Mouse (Mus musculus): ENCODE measurements at regions not wholly inside any gene's neighbourhood (a gene's known extent, or its start where the extent isn't known, plus 50 kb on each side); places are given as distances from the start of the nearest gene placed in this dataset.
"Not testable (repeated sequence)": the region's sequence is repeated elsewhere in the genome, so short reads cannot be mapped to it uniquely, and the experiment has no call there.

- DNase-seq (ENCODE audit: low spot score): no peak
These were observed 197.8 kb upstream of the P2ry1 start for GRCm38 (mm10) chr3:60804711-60805293.

GRCm38 (mm10) chr3:60811924-60812323 lies 190.7 kb upstream of the P2ry1 start:
- DNase-seq (ENCODE audit: low spot score): no peak

GRCm38 (mm10) chr3:60813485-60813884 lies 189.1 kb upstream of the P2ry1 start:
- no peak for DNase-seq (ENCODE audit: low spot score)

GRCm38 (mm10) chr3:60819684-60820281 lies 182.8 kb upstream of the P2ry1 start:
- no peak for DNase-seq (ENCODE audit: low spot score)

GRCm38 (mm10) chr3:60821463-60821862 lies 181.1 kb upstream of the P2ry1 start:
- no peak for DNase-seq (ENCODE audit: low spot score)

GRCm38 (mm10) chr3:60826759-60827158 lies 175.8 kb upstream of the P2ry1 start:
- DNase-seq (ENCODE audit: low spot score): no peak

- no peak for DNase-seq (ENCODE audit: low spot score)
These were observed 170.2 kb upstream of the P2ry1 start for GRCm38 (mm10) chr3:60832385-60832784.

- no peak for DNase-seq (ENCODE audit: low spot score)
These were observed 160.7 kb upstream of the P2ry1 start for GRCm38 (mm10) chr3:60841895-60842294.

GRCm38 (mm10) chr3:60845293-60845692 lies 157.3 kb upstream of the P2ry1 start:
- DNase-seq (ENCODE audit: low spot score): no peak

- no peak for DNase-seq (ENCODE audit: low spot score)
These were observed 154.2 kb upstream of the P2ry1 start for GRCm38 (mm10) chr3:60848437-60848836.

GRCm38 (mm10) chr3:60853773-60854172 lies 148.8 kb upstream of the P2ry1 start:
- DNase-seq (ENCODE audit: low spot score): no peak

- no peak for DNase-seq (ENCODE audit: low spot score)
These were observed 146.9 kb upstream of the P2ry1 start for GRCm38 (mm10) chr3:60855734-60856133.

GRCm38 (mm10) chr3:60858474-60859118 lies 144.0 kb upstream of the P2ry1 start:
- DNase-seq (ENCODE audit: low spot score): no peak

GRCm38 (mm10) chr3:60859119-60859515 lies 143.5 kb upstream of the P2ry1 start:
- DNase-seq (ENCODE audit: low spot score): no peak

- DNase-seq (ENCODE audit: low spot score): not testable (repeated sequence)
These were observed 125.7 kb upstream of the P2ry1 start for GRCm38 (mm10) chr3:60876858-60877257.

GRCm38 (mm10) chr3:60878880-60879279 lies 123.7 kb upstream of the P2ry1 start:
- no peak for DNase-seq (ENCODE audit: low spot score)

- no peak for DNase-seq (ENCODE audit: low spot score)
These were observed 118.6 kb upstream of the P2ry1 start for GRCm38 (mm10) chr3:60884027-60884426.

GRCm38 (mm10) chr3:60889191-60889861 lies 113.3 kb upstream of the P2ry1 start:
- no peak for DNase-seq (ENCODE audit: low spot score)

GRCm38 (mm10) chr3:60897628-60898269 lies 104.8 kb upstream of the P2ry1 start:
- DNase-seq (ENCODE audit: low spot score): no peak

- no peak for DNase-seq (ENCODE audit: low spot score)
These were observed 103.9 kb upstream of the P2ry1 start for GRCm38 (mm10) chr3:60898720-60899119.

GRCm38 (mm10) chr3:60901571-60901970 lies 101.0 kb upstream of the P2ry1 start:
- DNase-seq (ENCODE audit: low spot score): no peak

GRCm38 (mm10) chr3:60916411-60916810 lies 86.2 kb upstream of the P2ry1 start:
- no peak for DNase-seq (ENCODE audit: low spot score)

GRCm38 (mm10) chr3:60917271-60917670 lies 85.3 kb upstream of the P2ry1 start:
- no peak for DNase-seq (ENCODE audit: low spot score)
